Mouse (Mus musculus) thymus, adult 2 months (tissue): ENCODE data around the gene Rps6kb1. TPM values are rescaled to one million over a fixed set of nuclear protein-coding genes. Genes with fewer than 3 reads are reported as not detected.

ENCODE experiments used
- DNase-seq: peaks from one replicate; pipeline ENCODE4 v3.0.0; 2021
- H3K27ac ChIP-seq: fragments of 200-500 bp; 2 replicates; pipeline ENCODE4 v1.5.1; 2012; ENCODE audit warnings: low read length, control low read depth; ENCODE audit not compliant: control insufficient read depth, insufficient read depth
- H3K27me3 ChIP-seq: fragments of 200-500 bp; 2 replicates; pipeline ENCODE4 v1.6.1; 2012; ENCODE audit warnings: mild to moderate bottlenecking, low read length, moderate library complexity, mixed read lengths; ENCODE audit not compliant: control insufficient read depth, insufficient read depth
- H3K36me3 ChIP-seq: fragments of 200-500 bp; 2 replicates; pipeline ENCODE4 v1.6.1; 2012; ENCODE audit warnings: mild to moderate bottlenecking, low read length, moderate library complexity; ENCODE audit not compliant: control insufficient read depth, insufficient read depth
- H3K4me1 ChIP-seq: fragments of 200-500 bp; replicated peaks from 2 replicates; pipeline ENCODE4 v1.6.1; 2012; ENCODE audit warnings: low read length; ENCODE audit not compliant: control insufficient read depth, insufficient read depth
- H3K4me3 ChIP-seq: fragments of 200-500 bp; 2 replicates; pipeline ENCODE4 v1.5.1; 2012; ENCODE audit warnings: mild to moderate bottlenecking, low read length, control low read depth, moderate library complexity; ENCODE audit not compliant: control insufficient read depth, insufficient read depth
- CTCF ChIP-seq: fragments of 200-500 bp; IDR thresholded peaks from 2 replicates; pipeline ENCODE4 v1.5.1; 2012; ENCODE audit warnings: mild to moderate bottlenecking, control low read depth, low read length, moderate library complexity, borderline replicate concordance; ENCODE audit not compliant: control insufficient read depth, poor library complexity, insufficient read depth; ENCODE audit errors: extremely low read depth
- POLR2A ChIP-seq: fragments of 200-500 bp; IDR thresholded peaks from 2 replicates; pipeline ENCODE4 v1.6.1; 2012; ENCODE audit warnings: mild to moderate bottlenecking, low read length, control low read depth, moderate library complexity; ENCODE audit not compliant: control insufficient read depth, poor library complexity, insufficient read depth; ENCODE audit errors: extremely low read depth
- WGBS: fragments of 180-500 bp; shearing (Covaris S2); methylation state at CpG from one replicate; pipeline ENCODE4 v1.1.7; 2018; 5-methylcytosine and 5-hydroxymethylcytosine counted together
- polyA plus RNA-seq: library from polyadenylated mRNA; depleted of rRNA; stranded (reverse); fragments of >200 nt; gene quantifications from 2 replicates; pipeline ENCODE4 v1.2.3, GENCODE M21; 2012

The Rps6kb1 gene
- polyA plus RNA-seq, 1 experiment: 12.2 TPM

DNA sequence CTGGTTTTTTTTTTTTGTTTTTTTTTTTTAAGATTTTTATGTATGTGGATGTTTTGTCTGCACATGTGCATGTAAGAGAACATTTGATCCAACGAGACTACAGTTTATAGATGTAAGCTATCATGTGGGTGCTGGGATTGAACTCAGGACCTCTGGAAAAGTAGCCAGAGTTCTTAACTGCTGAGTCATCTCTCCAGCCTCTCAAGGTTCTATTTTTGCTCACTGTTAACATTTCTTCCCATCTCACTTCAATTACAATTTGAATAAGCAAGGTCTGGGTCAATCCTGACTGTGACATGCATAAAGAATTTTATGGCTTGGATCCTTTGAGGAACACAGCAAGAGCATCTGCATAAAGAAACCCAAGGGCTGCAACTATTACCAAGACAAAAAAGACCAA, 43.8 kb downstream of the Rps6kb1 start:
- Histone ChIP-seq H3K36me3 (peaks cover 67% of the 10 kb centered on the region), H3K4me1 (no peaks in the 10 kb centered on the region), H3K4me3 (no peak overlapping the region), H3K27me3 (no peaks in the 10 kb centered on the region), H3K27ac (no peak overlapping the region)
- TF ChIP-seq POLR2A (no peak), CTCF (no peak)
- DNase-seq: no peak
- 93% methylated on average over 1 of the region's 1 CpGs for WGBS

DNA sequence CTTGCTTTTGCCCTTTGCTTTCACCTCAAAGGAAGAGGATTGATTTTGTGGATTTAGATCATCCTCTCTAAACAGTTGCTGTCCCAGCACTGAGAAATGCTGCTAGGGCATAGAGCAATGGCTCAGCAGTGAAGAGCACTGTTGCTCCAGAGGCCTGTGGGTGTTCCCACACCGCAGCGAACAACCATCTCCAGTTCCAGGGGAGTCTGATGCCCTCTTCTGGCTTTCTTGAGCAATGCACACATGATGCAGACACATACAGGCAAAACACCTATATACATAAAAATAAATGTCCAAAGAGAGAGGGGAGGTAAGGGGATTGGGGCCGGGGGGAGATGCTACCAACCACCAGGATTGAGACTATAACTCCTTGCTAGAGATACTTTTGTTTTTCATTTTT, 46.7 kb downstream of the Rps6kb1 start:
- peaks cover 71% of the 10 kb centered on the region for H3K36me3 ChIP-seq
- TF ChIP-seq CTCF: peak; percentile 24; the same call in 1 of the 2 replicates
- TF ChIP-seq POLR2A: no peak
- no peak for DNase-seq

DNA sequence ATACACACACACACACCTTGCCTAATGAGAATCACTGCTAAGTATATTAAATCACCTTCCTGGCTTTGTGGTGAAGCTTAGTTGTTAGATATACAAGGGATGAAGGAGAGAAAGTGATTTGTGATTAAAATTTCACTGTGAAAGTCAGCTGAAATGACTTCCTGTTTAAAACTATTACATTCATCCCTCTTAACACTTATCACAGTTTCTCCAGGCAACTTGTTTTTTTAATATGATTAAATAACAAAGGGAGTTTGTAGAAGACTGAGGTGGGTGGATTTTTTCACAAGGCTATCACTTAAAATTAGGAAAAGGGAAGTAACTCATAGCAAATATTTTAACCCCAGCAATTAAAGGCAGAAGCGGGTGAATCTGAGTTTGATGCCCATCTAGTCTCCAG, 47.2 kb downstream of the Rps6kb1 start:
- Histone ChIP-seq H3K4me1 (no peaks in the 10 kb centered on the region), H3K27me3 (no peaks in the 10 kb centered on the region), H3K36me3 (peaks cover 69% of the 10 kb centered on the region), H3K4me3 (no peak overlapping the region), H3K27ac (no peak overlapping the region)
- DNase-seq: no peak
- TF ChIP-seq CTCF: no peak
- TF ChIP-seq POLR2A: no peak
- 95% methylated on average over 1 of the region's 1 CpGs for WGBS

More for the DNA sequence above, 46.7 kb downstream of the Rps6kb1 start:
- Histone ChIP-seq H3K27ac (no peak overlapping the region), H3K4me1 (no peaks in the 10 kb centered on the region), H3K27me3 (no peaks in the 10 kb centered on the region), H3K4me3 (no peak overlapping the region)
- 97% methylated on average over 3 of the region's 3 CpGs for WGBS

DNA sequence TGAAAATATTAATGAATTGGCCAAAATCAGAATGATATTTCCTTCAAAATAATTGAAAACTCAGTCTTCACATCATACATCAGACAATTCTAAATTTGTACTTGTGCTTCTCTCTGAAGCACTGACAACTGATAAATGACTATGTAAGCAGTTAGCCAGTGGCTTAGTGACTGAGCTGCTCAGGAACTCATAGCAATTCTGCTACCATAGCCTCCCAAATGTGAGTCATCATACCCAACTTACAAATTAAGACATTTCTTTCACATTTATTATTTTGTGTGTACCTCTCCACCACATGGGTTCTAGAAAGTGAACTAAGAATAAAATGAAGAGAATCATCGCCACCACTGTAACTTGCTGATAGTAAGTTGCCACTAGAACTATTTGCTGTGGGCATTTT, 53.8 kb downstream of the Rps6kb1 start:
- no peak overlapping the region for H3K27ac ChIP-seq
- no peak for TF ChIP-seq POLR2A
- TF ChIP-seq CTCF: no peak
- DNase-seq: no peak
- 94% methylated on average over 1 of the region's 1 CpGs for WGBS
- peaks cover 3% of the 10 kb centered on the region for H3K4me1 ChIP-seq
- no peaks in the 10 kb centered on the region for H3K27me3 ChIP-seq
- H3K4me3 ChIP-seq: no peak overlapping the region
- H3K36me3 ChIP-seq: peaks cover 42% of the 10 kb centered on the region

DNA sequence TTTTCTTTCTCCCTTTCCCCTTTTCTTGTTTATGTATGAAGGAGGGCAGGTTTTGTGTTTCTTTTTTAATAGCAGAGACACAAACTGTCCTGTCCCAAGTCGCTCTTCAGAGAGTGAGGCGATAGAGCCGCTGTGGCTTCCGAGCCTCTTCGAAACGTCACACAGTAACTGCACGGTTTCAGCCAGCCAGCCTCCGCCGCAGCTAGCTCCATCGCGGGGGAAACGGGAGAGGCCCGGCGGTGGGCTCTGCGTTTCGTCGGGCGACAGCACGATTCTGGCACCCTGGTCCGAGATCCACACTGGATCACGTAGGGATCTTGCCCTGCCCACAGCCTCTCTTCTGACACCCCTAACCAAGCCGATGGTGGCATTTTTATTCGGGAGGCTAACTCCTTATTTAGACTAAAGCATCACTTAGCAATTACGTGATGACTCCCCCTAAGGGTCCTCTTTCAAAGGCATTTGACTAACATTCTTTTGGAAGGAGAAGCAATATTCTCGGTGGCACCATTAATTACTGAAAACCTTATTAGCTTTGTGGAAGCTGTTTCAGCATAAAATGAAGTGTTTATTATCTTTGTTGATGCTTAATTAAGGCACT, 59.6 kb downstream of the Rps6kb1 start:
- WGBS: under 1% methylated on average over 25 of the region's 25 CpGs
- peak; percentile 59 for DNase-seq
- peak overlapping the region; percentile 76 for H3K4me3 ChIP-seq
- peaks cover 5% of the 10 kb centered on the region for H3K4me1 ChIP-seq
- H3K27ac ChIP-seq: peak overlapping the region; percentile 35; the same call in 1 of the 2 replicates
- H3K36me3 ChIP-seq: peaks cover 7% of the 10 kb centered on the region; the same call in 1 of the 2 replicates
- TF ChIP-seq POLR2A (no peak), CTCF (no peak)
- H3K27me3 ChIP-seq: no peaks in the 10 kb centered on the region

DNA sequence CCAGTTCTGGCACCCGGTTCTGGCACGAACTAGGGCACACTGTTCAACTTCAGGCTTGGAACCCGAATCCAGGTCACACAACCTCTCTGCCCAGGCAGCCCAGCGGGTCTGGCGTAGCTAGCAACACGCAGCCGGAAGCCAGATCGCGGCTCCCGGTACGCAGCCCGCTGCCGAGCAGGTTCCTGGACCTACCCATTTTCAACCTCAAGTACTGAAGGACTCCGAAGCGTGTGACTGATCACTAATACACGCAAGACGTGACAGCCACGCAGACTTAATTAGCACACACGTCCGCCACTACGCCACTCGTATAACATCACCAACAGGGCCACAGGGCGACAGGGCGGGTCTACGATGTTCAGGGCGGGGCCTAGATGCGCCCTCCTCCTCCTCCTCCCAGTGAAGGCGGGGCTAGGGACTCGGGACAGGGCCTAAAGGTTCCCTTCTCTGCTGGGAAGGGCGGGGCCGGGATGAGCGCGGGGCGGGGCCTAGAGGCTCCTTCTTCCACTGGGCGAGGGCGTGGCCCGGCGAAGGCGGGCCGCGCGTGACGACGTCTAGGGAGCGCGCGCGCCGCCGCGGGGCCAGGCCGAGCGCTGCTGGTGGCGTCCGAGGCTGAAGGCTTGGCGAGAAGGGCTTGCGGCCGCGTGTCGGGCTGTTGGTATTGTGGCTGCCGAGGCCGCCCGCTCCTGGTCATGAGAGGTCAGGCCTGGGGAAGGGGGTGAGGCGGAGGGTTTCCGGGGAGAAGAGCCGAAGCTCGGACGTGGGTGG, 60.3 kb downstream of the Rps6kb1 start, which contains the start of gene Rnft1:
TSS of gene Rnft1 (plus strand) at position 557 of the 768 bp plus-strand sequence.
- H3K27ac ChIP-seq: peak within 1 kb of the TSS; percentile 47; the same call in 1 of the 2 replicates
- no peaks in the 10 kb centered on the region for H3K27me3 ChIP-seq
- under 1% methylated on average over 68 of the region's 68 CpGs for WGBS
- H3K4me3 ChIP-seq: peak within 1 kb of the TSS; percentile 88
- DNase-seq: peak; percentile 99
- peak; percentile 96 for TF ChIP-seq POLR2A
- TF ChIP-seq CTCF: peak; percentile 60; the same call in 1 of the 2 replicates
- peaks cover under 1% of the 10 kb centered on the region; the same call in 1 of the 2 replicates for H3K36me3 ChIP-seq
- H3K4me1 ChIP-seq: peaks cover 5% of the 10 kb centered on the region

DNA sequence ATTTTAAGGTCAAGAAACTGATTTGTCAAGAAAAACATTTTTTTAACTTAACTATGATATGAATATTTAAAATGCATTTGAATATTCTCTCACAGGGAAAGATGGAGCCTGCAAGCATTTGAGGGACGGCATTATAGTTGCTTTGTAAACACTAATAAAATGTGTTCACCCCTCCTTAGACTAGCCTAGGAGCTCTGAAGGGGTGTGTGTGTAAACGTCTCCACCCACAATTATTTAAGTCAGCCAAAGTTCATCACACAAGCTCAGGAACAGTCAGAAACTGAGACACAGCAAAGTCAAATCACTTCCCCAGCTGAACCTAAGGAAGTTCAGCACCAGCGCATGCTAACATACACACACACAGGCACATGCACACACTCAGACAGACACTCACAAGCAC, 71.0 kb downstream of the Rps6kb1 start:
- WGBS: 79% methylated on average over 3 of the region's 3 CpGs
- Histone ChIP-seq H3K27me3 (no peaks in the 10 kb centered on the region), H3K36me3 (no peaks in the 10 kb centered on the region), H3K4me1 (peaks cover 9% of the 10 kb centered on the region), H3K4me3 (no peak overlapping the region), H3K27ac (no peak overlapping the region)
- TF ChIP-seq CTCF (no peak), POLR2A (no peak)
- no peak for DNase-seq
